Mouse (Mus musculus) heart, postnatal 0 days (tissue): ENCODE data around the gene Irx1.

Experiments used
- CTCF ChIP-seq: IDR thresholded peaks from 2 replicates; pipeline ENCODE4 v1.5.1; 2016; ENCODE audit warnings: antibody characterized with exemption, control low read depth, low read depth
- EP300 ChIP-seq: IDR thresholded peaks from 2 replicates; pipeline ENCODE4 v1.6.1; 2016; ENCODE audit warnings: antibody characterized with exemption, low read depth

GRCm38 (mm10) chr13:71957147-71957546, 6.4 kb downstream of the Irx1 start:
- TF ChIP-seq CTCF: no peak
- no peak for TF ChIP-seq EP300
